Mouse (Mus musculus): Measurements from ENCODE around the gene Gm3285.

Gene Gm3285

DNA sequence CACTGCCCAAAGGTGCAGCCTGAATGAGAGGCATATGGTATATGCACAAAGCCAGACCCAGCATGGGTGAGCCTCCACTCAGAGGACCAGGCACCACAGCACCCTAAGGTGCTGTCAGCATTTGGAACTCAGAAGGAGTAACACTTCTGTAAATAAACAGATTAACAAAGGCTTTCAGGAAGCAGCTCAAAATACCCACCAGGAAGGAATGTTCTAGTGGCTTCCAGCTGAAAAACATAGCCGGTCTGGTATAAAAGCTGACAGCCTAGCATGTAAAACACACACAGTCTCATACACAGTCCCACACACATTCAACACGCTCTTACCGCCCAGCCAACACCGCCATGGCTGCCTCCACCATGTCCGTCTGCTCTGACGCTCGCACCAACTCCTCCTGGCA, at the start of gene Gm3285:
Gene Gm3285, plus strand, starts transcription at position 301 of the 400 bp plus-strand sequence.
- DNase-seq: no peak

DNA sequence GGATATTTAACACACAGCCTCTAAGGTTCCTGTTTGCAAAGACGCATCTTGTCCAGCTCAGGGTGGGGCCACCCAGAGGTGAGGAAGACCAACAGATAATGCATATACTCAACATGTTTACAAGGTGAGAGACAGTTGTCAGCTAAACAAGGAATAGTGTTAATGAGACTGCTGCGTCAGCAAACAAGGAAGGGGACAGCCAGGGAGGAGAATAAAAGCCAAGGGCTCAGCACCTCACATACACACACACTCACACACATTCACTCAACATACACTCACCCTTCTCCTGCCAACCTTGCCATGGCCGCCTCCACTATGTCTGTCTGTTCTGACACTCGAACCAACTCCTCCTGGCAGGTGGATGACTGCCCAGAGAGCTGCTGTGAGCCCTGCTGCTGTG, 47.4 kb upstream of the Gm3285 start, which contains the start of gene Gm2696:
Gene Gm2696, plus strand, starts transcription at position 301 of the 400 bp plus-strand sequence.
- no peak for DNase-seq

GRCm38 (mm10) chr10:77815514-77815913, 46.3 kb upstream of the Gm3285 start:
- no peak for DNase-seq

- DNase-seq: no peak
These were observed 43.3 kb upstream of the Gm3285 start for GRCm38 (mm10) chr10:77818523-77818922.

- DNase-seq: no peak
These were observed 42.6 kb upstream of the Gm3285 start for GRCm38 (mm10) chr10:77819203-77819602.

GRCm38 (mm10) chr10:77826951-77827350, 34.8 kb upstream of the Gm3285 start, which contains the start of gene Krtap10-4:
TSS of gene Krtap10-4 (minus strand) at chr10:77827095.
- DNase-seq: no peak

DNA sequence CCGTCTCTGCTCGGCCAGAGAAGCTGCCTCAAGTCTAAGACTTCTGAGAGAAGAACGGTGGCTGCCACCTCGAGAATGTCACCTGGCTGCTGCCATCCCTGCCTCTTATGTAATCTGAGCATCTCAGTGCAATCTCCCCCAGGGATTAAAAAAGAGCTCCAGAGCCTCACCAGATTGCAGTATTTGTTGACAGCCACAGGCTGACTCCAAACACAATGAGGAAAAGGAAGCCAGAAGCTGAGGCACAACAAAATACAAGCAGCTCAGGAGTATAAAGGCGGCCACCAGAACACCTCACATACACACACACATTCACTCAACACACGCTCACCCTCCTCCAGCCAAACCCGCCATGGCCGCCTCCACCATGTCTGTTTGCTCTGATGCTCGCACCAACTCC, 26.1 kb upstream of the Gm3285 start, which contains the start of gene Krtap10-10:
Gene Krtap10-10, plus strand, starts transcription at position 301 of the 400 bp plus-strand sequence.
- peak; percentile 17 for DNase-seq

DNA sequence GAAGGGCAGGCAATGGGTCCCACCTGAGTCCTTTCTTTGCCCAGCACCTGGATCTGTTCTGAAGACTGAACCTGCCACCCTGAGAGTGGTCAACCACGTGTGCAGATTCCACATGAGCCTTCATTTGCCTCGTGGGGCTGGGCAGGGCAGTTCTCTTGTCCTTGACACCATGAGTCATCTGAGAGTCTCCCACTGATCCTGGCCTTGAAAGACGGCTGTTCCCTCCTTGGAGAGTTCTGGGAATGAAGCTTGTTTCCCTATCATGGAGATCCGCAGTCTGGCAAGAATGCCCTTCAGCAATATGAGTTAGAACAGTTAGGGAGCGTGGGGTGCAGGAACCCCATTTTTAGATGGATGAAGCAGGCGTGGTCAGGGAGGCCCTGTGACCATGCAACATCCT, 22.8 kb upstream of the Gm3285 start:
- DNase-seq: no peak

DNA sequence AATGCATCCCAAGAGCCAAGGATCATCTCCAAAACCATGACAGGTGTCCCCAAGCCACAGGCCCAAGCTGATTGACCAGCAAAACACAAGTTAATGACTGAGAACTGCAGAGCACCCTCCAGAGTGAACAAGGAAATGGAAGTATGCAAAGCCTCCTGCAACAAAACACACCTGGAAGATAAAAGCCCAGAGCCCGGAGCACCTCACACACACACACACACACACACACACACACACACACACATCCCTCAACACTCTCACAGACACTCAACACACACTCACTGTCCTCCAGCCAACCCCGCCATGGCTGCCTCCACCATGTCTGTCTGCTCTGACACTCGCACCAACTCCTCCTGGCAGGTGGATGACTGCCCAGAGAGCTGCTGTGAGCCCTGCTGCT, 15.3 kb upstream of the Gm3285 start, which contains the start of gene Gm36176:
Gene Gm36176, plus strand, starts transcription at position 301 of the 400 bp plus-strand sequence.
- no peak for DNase-seq

DNA sequence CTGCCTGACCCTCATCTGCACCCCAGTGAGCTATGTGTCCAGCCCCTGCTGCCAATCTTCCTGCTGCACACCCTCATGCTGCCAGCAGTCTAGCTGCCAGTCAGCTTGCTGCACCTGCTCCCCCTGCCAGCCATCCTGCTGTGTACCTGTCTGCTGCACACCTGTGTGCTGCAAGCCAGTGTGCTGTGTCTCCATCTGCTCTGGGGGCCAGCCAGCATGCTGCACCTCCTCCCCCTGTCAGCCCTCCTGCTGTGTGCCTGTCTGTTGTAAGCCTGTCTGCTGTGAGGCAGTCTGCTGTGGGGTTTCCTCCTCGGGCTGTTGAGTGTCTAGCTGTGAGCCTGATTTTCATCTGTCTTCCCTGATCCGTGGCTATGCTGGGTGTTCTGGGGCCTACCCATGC, 14.8 kb upstream of the Gm3285 start:
- DNase-seq: no peak

- DNase-seq: no peak
These were observed 14.2 kb upstream of the Gm3285 start for GRCm38 (mm10) chr10:77847538-77847937.

DNA sequence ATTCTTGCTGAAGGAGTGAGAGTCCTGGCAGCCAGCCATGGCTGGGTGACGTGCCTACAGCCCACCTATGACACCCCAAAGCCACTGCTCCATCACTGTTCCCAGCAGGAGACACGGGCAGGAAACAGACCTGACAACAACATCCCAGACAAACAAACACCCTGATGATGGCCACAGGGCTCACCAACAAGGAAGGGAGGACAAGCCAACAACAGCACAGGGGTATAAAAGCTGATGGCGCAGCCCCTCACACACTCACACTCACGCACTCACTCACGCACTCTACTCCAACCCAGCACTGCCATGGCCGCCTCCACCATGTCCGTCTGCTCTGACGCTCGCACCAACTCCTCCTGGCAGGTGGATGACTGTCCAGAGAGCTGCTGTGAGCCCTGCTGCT, 9.2 kb upstream of the Gm3285 start, which contains the start of gene Gm10318:
Gene Gm10318, plus strand, starts transcription at position 301 of the 400 bp plus-strand sequence.
- no peak for DNase-seq

DNA sequence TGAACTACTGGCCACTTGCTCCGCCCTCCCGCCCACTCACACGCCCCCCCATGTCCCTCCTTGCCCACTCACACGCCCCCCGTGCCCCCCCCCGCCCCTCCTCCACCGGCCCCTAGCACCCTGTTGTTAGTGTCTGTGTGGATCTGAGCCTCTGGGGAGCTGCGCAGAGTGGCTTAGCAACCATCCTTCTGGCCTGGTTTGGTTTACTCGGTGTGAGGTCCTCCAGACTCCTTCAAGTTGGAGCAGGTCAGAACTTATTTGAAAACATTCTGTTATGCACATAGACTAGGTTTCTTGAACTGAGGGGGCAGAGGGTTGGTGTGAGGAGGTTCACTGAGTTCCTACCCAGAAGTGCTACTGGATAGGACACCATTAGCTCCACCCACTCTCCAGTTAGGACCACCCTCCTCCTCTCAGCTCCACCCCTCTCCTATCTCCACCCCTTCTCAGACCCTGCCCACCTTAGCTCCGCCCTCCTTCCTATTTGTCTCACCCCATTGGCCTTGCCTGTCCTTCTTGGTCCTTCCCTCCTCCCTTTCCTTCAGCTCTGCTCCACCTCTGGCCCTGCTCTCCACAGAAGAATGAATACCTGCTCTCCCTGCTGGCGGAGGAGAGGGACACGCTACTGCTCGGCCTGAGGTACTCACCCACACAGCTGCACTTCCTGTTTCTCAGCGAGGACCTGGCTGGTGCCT, 2.4 kb downstream of the Gm3285 start:
- no peak for DNase-seq

DNA sequence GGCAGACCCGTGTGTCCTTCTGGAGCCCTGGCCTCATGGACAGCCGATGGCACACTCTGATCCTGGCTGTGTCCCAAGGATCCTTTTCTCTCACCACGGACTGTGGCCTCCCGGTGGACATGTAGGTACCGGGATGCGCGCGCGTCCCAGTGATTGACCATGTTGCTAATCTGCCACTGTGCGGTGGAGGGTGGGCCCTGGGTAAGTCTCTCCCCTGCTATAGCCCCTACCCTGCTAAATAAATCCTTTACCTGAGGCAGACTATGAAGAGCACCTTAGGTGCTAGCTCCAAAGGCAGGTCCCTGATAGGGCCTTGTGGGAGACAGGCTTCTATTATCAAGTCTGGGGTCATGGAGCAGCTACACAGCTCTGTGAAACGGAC, 3.0 kb downstream of the Gm3285 start:
- no peak for DNase-seq

DNA sequence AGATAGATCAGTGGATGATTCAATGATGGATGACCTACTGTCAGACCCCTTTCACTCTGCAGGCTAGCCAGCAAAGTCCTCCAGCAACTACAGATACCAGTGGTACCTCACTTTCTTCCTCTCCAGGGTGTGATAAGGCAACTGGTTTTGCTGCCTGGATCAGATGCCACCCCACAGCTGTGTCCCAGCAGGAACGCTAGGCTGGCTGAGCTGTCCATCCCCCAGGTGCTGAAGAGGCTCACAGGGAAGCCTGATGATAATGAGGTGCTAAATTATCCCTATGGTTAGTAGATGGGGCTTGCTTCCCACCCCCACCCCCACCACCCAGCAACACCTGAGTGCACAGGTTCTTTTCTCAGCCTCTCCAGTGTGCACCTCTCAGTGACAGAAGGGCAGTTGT, 5.8 kb downstream of the Gm3285 start:
- DNase-seq: no peak

GRCm38 (mm10) chr10:77869651-77870050, 7.9 kb downstream of the Gm3285 start:
- no peak for DNase-seq

DNA sequence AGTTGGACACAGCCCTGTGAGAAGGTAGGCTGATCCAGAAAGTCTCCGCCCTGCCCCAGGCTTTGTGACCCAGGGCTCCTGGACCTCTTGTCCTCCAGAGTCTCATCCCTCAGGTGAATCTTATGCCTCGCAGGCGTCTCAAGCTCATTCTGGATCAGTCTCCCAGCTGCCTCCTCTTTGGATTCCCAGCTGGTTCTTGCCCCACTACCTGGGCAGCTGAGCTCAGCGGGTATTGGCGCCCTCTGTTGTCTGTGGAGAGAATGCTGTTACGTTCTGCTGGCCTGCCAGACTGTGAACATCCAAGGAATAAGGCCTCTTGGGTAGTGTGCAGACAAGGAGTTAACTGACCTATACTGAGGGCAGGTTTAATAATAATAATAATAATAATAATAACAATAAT, 17.2 kb downstream of the Gm3285 start:
- DNase-seq: no peak

GRCm38 (mm10) chr10:77880305-77880704, 18.5 kb downstream of the Gm3285 start:
- DNase-seq: no peak

- no peak for DNase-seq
These were observed 20.8 kb downstream of the Gm3285 start for GRCm38 (mm10) chr10:77882553-77882952.

GRCm38 (mm10) chr10:77886007-77886747, 24.4 kb downstream of the Gm3285 start:
- no peak for DNase-seq

GRCm38 (mm10) chr10:77890987-77891565, 29.3 kb downstream of the Gm3285 start:
- no peak for DNase-seq

DNA sequence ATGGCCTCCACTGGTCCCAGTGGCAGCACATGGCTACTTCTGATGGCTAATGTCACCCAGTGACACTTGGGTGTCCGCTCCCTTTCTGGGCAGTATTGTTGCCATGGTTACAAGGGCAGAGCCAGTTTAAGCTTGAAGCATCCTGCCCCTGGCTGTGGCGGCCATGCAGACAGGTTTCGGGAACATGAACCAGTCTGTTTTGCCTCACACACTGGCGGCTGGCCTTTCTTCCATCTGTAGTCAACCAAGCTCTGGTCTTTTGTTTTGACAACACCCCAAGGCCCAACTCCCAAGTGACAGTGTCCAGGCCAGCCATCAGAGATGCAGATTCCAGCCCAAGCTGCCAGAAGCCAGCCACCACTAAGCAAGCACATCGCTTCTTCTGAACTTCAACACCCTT, 33.8 kb downstream of the Gm3285 start:
- no peak for DNase-seq

- no peak for DNase-seq
These were observed 38.4 kb downstream of the Gm3285 start for GRCm38 (mm10) chr10:77900126-77900525.
